Mouse (Mus musculus) bone marrow, adult 2 months (tissue): ENCODE results near the gene Pde4dip. TPM values are rescaled to one million over a fixed set of nuclear protein-coding genes. Genes with fewer than 3 reads are reported as not detected.

ENCODE experiments used
- H3K27ac ChIP-seq: fragments of 200-500 bp; 2 replicates; pipeline ENCODE4 v1.5.1; 2012; ENCODE audit warnings: low read depth, mild to moderate bottlenecking, control low read depth, inconsistent platforms, low read length; ENCODE audit not compliant: control insufficient read depth, poor library complexity, insufficient read depth
- H3K4me1 ChIP-seq: fragments of 200-500 bp; 2 replicates; pipeline ENCODE4 v1.6.1; 2011; ENCODE audit warnings: low read length; ENCODE audit not compliant: control insufficient read depth, insufficient read depth
- H3K4me3 ChIP-seq: fragments of 200-500 bp; replicated peaks from 2 replicates; pipeline ENCODE3; 2011; ENCODE audit warnings: mild to moderate bottlenecking, low read depth, low read length, control low read depth; ENCODE audit not compliant: control insufficient read depth
- CTCF ChIP-seq: fragments of 200-500 bp; IDR thresholded peaks from 2 replicates; pipeline ENCODE4 v1.5.1; 2011; ENCODE audit warnings: low read length, control low read depth; ENCODE audit not compliant: control insufficient read depth, insufficient read depth
- POLR2A ChIP-seq: fragments of 200-500 bp; IDR thresholded peaks from 2 replicates; pipeline ENCODE4 v1.6.1; 2011; ENCODE audit warnings: low read depth, mild to moderate bottlenecking, control low read depth, low read length, borderline replicate concordance; ENCODE audit not compliant: control insufficient read depth
- WGBS: fragments of 180-500 bp; shearing (Covaris S2); methylation state at CpG from one replicate; pipeline ENCODE4 v1.1.7; 2018; 5-methylcytosine and 5-hydroxymethylcytosine counted together
- polyA plus RNA-seq: library from polyadenylated mRNA; stranded (reverse); fragments of >200 nt; gene quantifications from 2 replicates; pipeline ENCODE4 v1.2.4, GENCODE M21; 2011; ENCODE audit warnings: low replicate concordance; ENCODE audit not compliant: missing spikeins, insufficient read depth, insufficient read length

Pde4dip gene
- polyA plus RNA-seq, 1 experiment = 7.5 TPM

GRCm38 (mm10) chr3:97715922-97716321, 172.6 kb downstream of the Pde4dip start:
- TF ChIP-seq POLR2A (no peak), CTCF (no peak)
- WGBS = 83% methylated on average over 1 of the region's 1 CpGs

DNA sequence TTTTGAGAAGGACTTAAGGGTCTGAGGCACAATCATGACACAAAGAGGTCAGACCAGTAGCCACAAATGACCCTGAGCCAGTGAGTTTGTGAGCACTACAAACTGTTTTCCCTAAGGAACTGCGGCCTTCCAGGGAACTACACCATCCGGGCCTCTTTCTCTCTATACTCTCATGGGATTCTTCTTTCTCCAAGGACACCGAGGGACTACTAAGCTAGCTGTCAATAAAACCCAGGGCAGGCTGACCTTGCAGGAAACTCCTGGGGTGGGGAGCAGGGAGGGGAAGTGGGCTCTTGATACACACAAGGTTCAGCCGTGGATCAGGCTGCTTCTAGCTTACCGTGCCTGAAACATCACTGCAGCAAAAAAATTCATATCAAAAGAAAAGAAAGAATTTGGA, 177.6 kb downstream of the Pde4dip start:
- Histone ChIP-seq H3K4me1 (no peaks in the 10 kb centered on the region), H3K27ac (no peak overlapping the region), H3K4me3 (no peak overlapping the region)
- TF ChIP-seq POLR2A = no peak
- TF ChIP-seq CTCF = no peak
- 38% methylated on average over 5 of the region's 5 CpGs for WGBS

More at GRCm38 (mm10) chr3:97715922-97716321, 172.6 kb downstream of the Pde4dip start:
- H3K4me1 ChIP-seq = no peaks in the 10 kb centered on the region
- no peak overlapping the region for H3K27ac ChIP-seq
- H3K4me3 ChIP-seq = no peak overlapping the region

- WGBS = 66% methylated on average over 11 of the region's 11 CpGs
- TF ChIP-seq POLR2A = no peak
- TF ChIP-seq CTCF = no peak
Observed at GRCm38 (mm10) chr3:97710134-97710533, 178.4 kb downstream of the Pde4dip start.

DNA sequence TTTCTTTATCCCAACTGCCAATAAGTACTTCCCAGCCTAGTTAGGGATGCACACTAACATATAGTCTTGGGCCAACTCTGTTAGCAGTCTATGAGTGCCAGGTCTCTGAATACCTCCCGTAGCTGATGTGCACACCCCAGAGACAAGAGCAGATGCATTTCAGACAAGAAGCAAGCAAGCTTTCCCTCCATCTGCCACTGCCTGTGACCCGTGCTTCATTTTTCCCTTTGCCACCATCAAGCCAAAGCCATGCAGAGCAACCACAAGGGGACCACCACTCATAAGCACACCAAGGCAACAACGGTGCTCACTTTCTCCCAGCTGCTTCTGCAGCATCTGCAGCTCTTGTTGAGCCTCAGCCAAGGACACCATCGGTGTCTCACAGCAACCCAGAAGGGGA, 181.9 kb downstream of the Pde4dip start:
- Histone ChIP-seq H3K4me1 (no peaks in the 10 kb centered on the region), H3K27ac (no peak overlapping the region), H3K4me3 (no peak overlapping the region)
- WGBS = 88% methylated on average over 4 of the region's 4 CpGs
- no peak for TF ChIP-seq POLR2A
- TF ChIP-seq CTCF = no peak

More at GRCm38 (mm10) chr3:97710134-97710533, 178.4 kb downstream of the Pde4dip start:
- H3K4me3 ChIP-seq = no peak overlapping the region
- no peak overlapping the region for H3K27ac ChIP-seq
- H3K4me1 ChIP-seq = no peaks in the 10 kb centered on the region

- H3K4me3 ChIP-seq = no peak overlapping the region
- no peak overlapping the region for H3K27ac ChIP-seq
- no peak for TF ChIP-seq CTCF
- no peak for TF ChIP-seq POLR2A
- H3K4me1 ChIP-seq = no peaks in the 10 kb centered on the region
- WGBS = 73% methylated on average over 3 of the region's 3 CpGs
Observed at GRCm38 (mm10) chr3:97705508-97705907, 183.0 kb downstream of the Pde4dip start.

DNA sequence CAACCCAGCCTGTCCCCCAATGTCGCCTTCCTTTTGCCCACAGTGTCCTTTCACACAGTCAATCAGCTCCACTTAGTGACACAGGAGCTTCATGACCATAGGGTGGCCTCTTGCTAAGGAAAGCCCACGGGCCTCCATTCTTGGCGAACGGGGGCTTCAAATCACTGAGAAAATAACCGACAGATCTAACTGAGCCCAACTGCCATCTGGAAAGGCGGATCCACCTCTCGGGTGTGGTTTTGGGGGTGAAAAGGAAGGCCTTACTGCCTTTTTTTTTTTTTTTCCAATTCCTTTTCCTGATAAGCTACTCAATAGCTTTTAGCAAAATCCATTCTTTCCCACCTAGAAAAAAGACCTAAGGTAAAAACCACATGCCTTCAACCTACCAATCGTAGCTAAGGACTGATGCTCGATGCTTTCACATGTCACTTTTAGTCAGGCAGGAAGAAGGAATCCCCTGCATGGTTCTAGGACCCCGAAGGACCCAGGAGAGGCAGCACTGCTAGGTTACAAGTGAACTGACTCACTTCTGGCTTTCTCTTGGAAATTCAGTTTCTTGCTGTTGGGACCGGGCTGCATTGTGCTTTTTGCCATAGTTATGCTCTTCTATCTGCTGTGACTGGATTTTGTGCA, 185.9 kb downstream of the Pde4dip start:
- Histone ChIP-seq H3K4me3 (no peak overlapping the region), H3K4me1 (no peaks in the 10 kb centered on the region), H3K27ac (no peak overlapping the region)
- 82% methylated on average over 11 of the region's 11 CpGs for WGBS
- no peak for TF ChIP-seq POLR2A
- TF ChIP-seq CTCF = no peak

- Histone ChIP-seq H3K4me3 (no peak overlapping the region), H3K27ac (no peak overlapping the region), H3K4me1 (no peaks in the 10 kb centered on the region)
- 50% methylated on average over 3 of the region's 3 CpGs for WGBS
- TF ChIP-seq CTCF (no peak), POLR2A (no peak)
Observed at GRCm38 (mm10) chr3:97701198-97701597, 187.3 kb downstream of the Pde4dip start.

DNA sequence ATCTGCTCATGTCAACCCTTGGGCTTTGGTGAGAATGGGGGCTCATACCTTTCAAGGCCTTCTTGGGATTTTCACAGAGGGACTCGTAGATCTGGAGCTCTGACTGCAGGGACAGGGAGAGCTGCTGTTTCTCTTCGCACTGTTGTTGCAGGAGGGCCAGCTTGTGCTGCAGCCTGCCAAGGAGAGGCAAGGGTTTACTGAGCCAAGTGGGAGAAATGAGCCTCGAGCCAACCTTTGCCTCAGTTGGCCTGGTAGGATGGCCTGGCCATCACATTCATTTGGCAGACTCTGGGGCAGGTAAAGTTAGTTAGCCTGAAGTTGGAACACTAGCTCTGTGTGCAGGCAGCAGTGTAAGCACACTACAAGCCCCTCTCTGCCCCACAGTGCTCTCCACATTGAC, 189.4 kb downstream of the Pde4dip start:
- H3K27ac ChIP-seq = no peak overlapping the region
- 64% methylated on average over 3 of the region's 3 CpGs for WGBS
- TF ChIP-seq CTCF (no peak), POLR2A (no peak)
- no peaks in the 10 kb centered on the region for H3K4me1 ChIP-seq
- no peak overlapping the region for H3K4me3 ChIP-seq

GRCm38 (mm10) chr3:97697291-97697690, 191.2 kb downstream of the Pde4dip start:
- Histone ChIP-seq H3K4me1 (no peaks in the 10 kb centered on the region), H3K27ac (no peak overlapping the region), H3K4me3 (no peak overlapping the region)
- WGBS = 73% methylated on average over 9 of the region's 9 CpGs
- TF ChIP-seq CTCF (no peak), POLR2A (no peak)
